Mouse (Mus musculus) kidney, postnatal 0 days (tissue): ENCODE data around the gene Spata13. TPM values are rescaled to one million over a fixed set of nuclear protein-coding genes. Genes with fewer than 3 reads are reported as not detected.

ENCODE experiments used
- ATAC-seq: fragments of 200-750 bp; cut with Nextera tagmentation; replicated peaks from 2 replicates; pipeline ENCODE4 v1.8.0; 2017; ENCODE audit warnings: low read depth, moderate number of reproducible peaks, moderate TSS enrichment, moderate library complexity; ENCODE audit not compliant: low FRiP score
- DNase-seq: peaks from one replicate; pipeline ENCODE4 v3.0.0-alpha.2; 2016; ENCODE audit warnings: low spot score
- H3K27ac ChIP-seq: fragments of 300-500 bp; sonication (generic); 2 replicates; pipeline ENCODE4 v1.5.1; 2014; ENCODE audit warnings: mild to moderate bottlenecking
- H3K27me3 ChIP-seq: fragments of 300-500 bp; sonication (generic); 2 replicates; pipeline ENCODE4 v1.6.1; 2014; ENCODE audit warnings: low read length, mixed read lengths; ENCODE audit not compliant: insufficient read depth
- H3K36me3 ChIP-seq: fragments of 300-500 bp; sonication (generic); 2 replicates; pipeline ENCODE4 v1.6.1; 2014; ENCODE audit warnings: low read length, mixed read lengths; ENCODE audit not compliant: insufficient read depth
- H3K4me1 ChIP-seq: fragments of 300-500 bp; sonication (generic); replicated peaks from 2 replicates; pipeline ENCODE4 v1.6.1; 2014; ENCODE audit warnings: antibody characterized with exemption, low read length, mixed read lengths; ENCODE audit not compliant: insufficient read depth
- H3K4me2 ChIP-seq: fragments of 300-500 bp; sonication (generic); 2 replicates; pipeline ENCODE4 v1.6.1; 2014; ENCODE audit warnings: mild to moderate bottlenecking, low read length, moderate library complexity, mixed read lengths
- H3K4me3 ChIP-seq: fragments of 300-500 bp; sonication (generic); replicated peaks from 2 replicates; pipeline ENCODE4 v1.5.1; 2014; ENCODE audit warnings: low read depth, low read length
- H3K9ac ChIP-seq: fragments of 300-500 bp; sonication (generic); 2 replicates; pipeline ENCODE4 v1.6.1; 2014; ENCODE audit warnings: low read depth, low read length
- H3K9me3 ChIP-seq: fragments of 300-500 bp; sonication (generic); replicated peaks from 2 replicates; pipeline ENCODE4 v1.6.1; 2016; ENCODE audit warnings: low read length, inconsistent platforms, mixed read lengths
- CTCF ChIP-seq: IDR thresholded peaks from 2 replicates; pipeline ENCODE4 v1.5.1; 2016; ENCODE audit warnings: antibody characterized with exemption, low read depth, mild to moderate bottlenecking, moderate library complexity
- WGBS: fragments of 180-500 bp; shearing (Covaris S2); extraction: QIAGEN DNeasy Blood & Tissue Kit; methylation state at CpG from one replicate; pipeline ENCODE4 v1.1.7; 2014; 5-methylcytosine and 5-hydroxymethylcytosine counted together
- polyA plus RNA-seq: library from polyadenylated mRNA; unstranded; fragments of >200 nt; fragmentation: Nextera tagmentation; extraction: Ambion mirVana; gene quantifications from 2 replicates; pipeline ENCODE4 v1.2.1, GENCODE M21; 2015

Gene Spata13
- polyA plus RNA-seq, 1 experiment from 2014 or later, result 47.4 TPM

DNA sequence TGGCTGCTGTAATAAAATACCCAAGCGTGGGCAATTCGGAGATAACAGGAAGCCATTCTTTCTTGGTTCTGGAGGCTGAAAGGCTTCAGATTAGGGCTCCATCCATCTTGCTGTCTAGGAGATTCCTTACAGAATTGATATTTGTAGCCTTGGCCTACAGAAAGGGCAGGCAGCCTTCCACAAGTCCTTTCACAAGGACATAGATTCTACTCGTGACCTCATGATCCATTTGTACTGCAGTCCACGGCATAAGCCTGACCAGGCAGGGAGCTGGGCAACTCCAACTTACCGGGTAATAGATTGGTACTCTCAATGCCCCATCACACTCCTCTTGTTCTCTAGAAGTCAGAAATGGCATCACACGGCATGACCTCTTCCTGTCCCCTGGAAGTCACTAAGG, 8.3 kb upstream of the Spata13 start:
- DNase-seq (no peak), ATAC-seq (no peak)
- no peaks in the 10 kb centered on the region for H3K4me1 ChIP-seq
- no peak overlapping the region for H3K4me3 ChIP-seq
- no peaks in the 10 kb centered on the region for H3K36me3 ChIP-seq
- no peak overlapping the region for H3K4me2 ChIP-seq
- H3K27me3 ChIP-seq, result no peaks in the 10 kb centered on the region
- H3K27ac ChIP-seq, result no peak overlapping the region
- WGBS, result 68% methylated on average over 6 of the region's 6 CpGs
- no peaks in the 10 kb centered on the region for H3K9me3 ChIP-seq
- no peak for TF ChIP-seq CTCF
- H3K9ac ChIP-seq, result no peak overlapping the region

DNA sequence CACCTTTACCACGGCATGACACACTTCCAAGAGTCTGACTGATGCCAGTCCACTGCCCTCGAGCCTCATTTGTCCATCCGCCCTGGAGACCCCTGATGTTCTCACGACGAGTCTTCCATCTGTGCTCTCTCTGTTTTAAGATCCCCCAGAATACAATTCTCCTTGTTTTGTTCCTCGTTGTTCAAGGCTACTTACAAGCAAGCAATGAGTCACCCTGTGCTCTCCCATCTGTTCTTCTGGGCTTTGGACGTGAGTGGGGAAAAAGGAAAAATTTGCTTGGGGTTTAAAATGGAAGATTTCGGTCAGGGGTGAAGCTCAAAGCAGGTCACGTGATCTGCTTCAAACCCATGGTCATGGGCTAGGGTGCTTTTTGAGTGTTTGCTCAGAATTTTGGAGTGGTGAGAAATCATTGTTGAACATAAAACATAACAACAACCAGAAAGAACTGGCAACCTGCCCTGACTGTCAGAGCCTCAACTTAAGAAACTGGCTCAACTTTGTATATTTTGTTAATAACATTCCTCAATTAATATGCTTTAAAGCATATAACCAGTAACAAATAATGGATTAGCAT, 3.8 kb upstream of the Spata13 start:
- Histone ChIP-seq H3K4me3 (no peak overlapping the region), H3K36me3 (no peaks in the 10 kb centered on the region), H3K9ac (no peak overlapping the region), H3K9me3 (no peaks in the 10 kb centered on the region), H3K27me3 (no peaks in the 10 kb centered on the region), H3K27ac (no peak overlapping the region), H3K4me2 (no peak overlapping the region), H3K4me1 (no peaks in the 10 kb centered on the region)
- ATAC-seq (no peak), DNase-seq (peak; percentile 20)
- WGBS, result 74% methylated on average over 9 of the region's 9 CpGs
- no peak for TF ChIP-seq CTCF

DNA sequence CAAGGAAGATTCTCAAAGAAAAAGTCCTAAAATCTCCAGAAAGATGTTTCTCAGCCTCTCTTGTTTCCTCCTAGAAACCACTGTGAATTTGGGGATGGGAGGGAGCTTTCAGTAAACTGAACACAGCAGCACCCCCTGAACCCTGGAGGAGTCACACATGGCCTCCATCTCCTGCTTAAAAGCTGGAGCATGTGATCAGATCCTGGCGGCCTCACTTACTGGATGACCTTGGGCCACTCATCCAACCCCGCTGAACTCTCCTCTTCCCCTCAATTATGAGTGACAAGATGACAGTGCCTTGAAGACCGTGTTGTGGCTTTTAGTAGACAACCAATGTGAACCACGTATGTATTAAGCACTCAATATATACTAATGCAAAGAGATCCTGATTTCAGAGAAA, 2.8 kb upstream of the Spata13 start:
- Histone ChIP-seq H3K36me3 (no peaks in the 10 kb centered on the region), H3K9me3 (no peaks in the 10 kb centered on the region), H3K27ac (no peak overlapping the region), H3K4me1 (no peaks in the 10 kb centered on the region), H3K4me3 (no peak overlapping the region), H3K9ac (no peak overlapping the region), H3K27me3 (no peaks in the 10 kb centered on the region), H3K4me2 (no peak overlapping the region)
- 75% methylated on average over 4 of the region's 4 CpGs for WGBS
- no peak for TF ChIP-seq CTCF
- DNase-seq (no peak), ATAC-seq (no peak)

DNA sequence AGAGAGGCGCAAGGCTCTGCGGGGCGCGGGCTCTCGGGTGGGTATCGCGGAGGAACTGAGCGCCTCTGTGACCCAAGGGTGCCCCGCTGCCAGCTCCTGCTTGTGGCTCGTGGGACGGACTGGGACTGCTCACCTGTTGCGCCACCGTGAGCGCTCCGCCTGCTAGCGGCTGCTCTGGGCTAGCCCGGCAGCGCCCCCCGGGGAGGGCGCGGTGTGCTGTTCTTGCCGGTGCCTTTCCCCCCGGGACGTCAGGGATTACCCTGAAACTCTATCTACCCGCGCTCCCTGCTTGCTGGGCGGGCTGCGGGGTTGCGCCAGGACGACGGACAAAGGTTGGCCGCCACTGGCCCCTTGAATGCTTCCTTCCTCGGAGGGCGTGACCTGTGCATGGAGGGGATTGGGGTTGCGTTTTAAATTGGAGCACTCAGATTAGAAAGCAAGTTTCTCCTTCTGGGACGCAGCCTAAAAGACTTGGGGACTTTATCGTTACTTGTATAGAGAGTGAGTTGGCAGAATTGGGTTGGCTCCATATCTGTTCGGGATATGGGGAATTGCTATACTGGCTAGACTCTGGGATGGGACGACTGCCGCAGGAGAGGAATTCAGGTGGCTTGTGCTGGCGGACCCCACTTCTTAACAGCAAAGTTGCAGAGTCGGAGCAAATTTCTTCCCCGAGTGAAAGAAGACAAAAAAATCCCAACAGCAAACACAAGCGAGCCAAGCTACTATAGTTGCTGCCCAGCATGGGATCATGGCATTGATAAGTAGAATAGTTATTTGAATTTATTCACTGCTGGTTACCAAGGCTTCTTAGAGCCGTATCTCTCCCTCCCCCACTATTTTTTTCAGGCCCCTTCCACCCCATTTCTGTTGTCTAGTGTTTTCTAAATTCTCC, 1.3 kb downstream of the Spata13 start:
- DNase-seq (peak; percentile 57), ATAC-seq (peak; percentile 70)
- no peaks in the 10 kb centered on the region for H3K36me3 ChIP-seq
- peaks cover 24% of the 10 kb centered on the region for H3K4me1 ChIP-seq
- H3K4me2 ChIP-seq, result peak overlapping the region; percentile 87
- TF ChIP-seq CTCF, result peak; percentile 53
- H3K9ac ChIP-seq, result peak overlapping the region; percentile 73
- H3K27ac ChIP-seq, result peak overlapping the region; percentile 91
- WGBS, result under 1% methylated on average over 40 of the region's 45 CpGs
- H3K9me3 ChIP-seq, result no peaks in the 10 kb centered on the region
- H3K27me3 ChIP-seq, result no peaks in the 10 kb centered on the region
- peak overlapping the region; percentile 76 for H3K4me3 ChIP-seq

DNA sequence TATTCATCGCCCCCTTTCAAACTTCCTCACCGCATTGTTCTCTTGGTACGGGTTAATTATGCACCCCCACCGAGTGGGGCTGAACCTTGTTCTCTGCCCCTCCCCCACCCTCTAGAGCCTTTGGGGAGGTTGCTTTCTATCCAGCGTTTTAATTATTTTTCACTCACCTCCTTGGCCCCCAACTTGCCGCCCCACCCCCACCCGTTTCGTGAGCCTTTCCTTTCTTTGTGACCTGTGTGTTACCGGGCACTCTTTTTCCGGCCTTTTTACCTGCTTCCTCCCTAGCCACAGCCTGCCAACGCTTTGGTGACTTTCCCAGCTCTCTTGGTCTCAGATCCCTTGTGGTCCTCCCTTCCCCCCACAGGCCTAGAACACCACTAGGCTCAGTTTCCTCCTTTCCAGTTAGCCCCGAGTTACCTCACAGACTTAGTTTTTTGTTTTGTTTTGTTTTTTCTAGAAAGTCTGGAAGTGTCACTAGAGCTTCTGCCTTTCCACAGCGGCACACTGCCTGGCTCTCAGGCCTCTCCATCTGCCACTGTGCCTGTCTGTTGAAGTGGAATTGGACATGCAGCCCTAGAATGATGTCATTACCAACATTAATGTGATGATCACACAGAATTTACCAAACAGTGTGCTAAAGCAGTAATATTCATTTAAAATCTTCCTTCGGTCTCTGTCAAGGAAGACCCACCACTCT, 2.3 kb downstream of the Spata13 start:
- Histone ChIP-seq H3K9ac (peak overlapping the region; percentile 73; the same call in 1 of the 2 replicates), H3K27me3 (no peaks in the 10 kb centered on the region), H3K9me3 (no peaks in the 10 kb centered on the region), H3K36me3 (no peaks in the 10 kb centered on the region), H3K4me2 (peak overlapping the region; percentile 87), H3K4me1 (peaks cover 24% of the 10 kb centered on the region), H3K4me3 (peak overlapping the region; percentile 76), H3K27ac (peak overlapping the region; percentile 15; the same call in 1 of the 2 replicates)
- DNase-seq (no peak), ATAC-seq (no peak)
- 12% methylated on average over 14 of the region's 14 CpGs for WGBS
- TF ChIP-seq CTCF, result no peak

DNA sequence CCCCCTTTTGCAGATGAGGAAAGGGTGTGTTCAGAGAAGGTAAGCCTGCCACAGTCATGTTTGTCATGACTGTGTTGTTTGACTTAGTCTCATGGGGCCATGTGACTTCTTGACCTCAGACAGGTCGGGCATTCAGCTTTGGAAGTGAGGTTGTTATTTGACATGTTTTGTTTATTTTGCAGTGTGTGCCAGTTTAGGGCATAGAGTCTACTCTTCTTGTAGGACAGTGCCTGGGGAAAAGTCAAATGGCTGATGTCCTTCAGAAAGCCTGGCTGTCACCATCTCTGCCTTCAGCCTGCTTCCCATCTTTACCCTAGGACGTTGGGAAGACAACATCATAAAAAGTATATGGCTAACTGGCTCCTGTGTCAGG, 2.8 kb downstream of the Spata13 start:
- TF ChIP-seq CTCF, result no peak
- ATAC-seq (no peak), DNase-seq (no peak)
- H3K36me3 ChIP-seq, result no peaks in the 10 kb centered on the region
- no peaks in the 10 kb centered on the region for H3K9me3 ChIP-seq
- H3K9ac ChIP-seq, result no peak overlapping the region
- peak overlapping the region; percentile 87 for H3K4me2 ChIP-seq
- H3K27me3 ChIP-seq, result no peaks in the 10 kb centered on the region
- H3K27ac ChIP-seq, result 0 out of 2 replicates have a peak overlapping the region, but pooled peaks have one; percentile 15
- 19% methylated on average over 2 of the region's 2 CpGs for WGBS
- peaks cover 24% of the 10 kb centered on the region for H3K4me1 ChIP-seq
- no peak overlapping the region for H3K4me3 ChIP-seq
